Mouse (Mus musculus) midbrain, embryonic 14.5 days (tissue): Measurements from ENCODE around the gene Cfap45. TPM values are rescaled to one million over a fixed set of nuclear protein-coding genes. Genes with fewer than 3 reads are reported as not detected.

ENCODE experiments used
- ATAC-seq: fragments of 200-750 bp; cut with Nextera tagmentation; 2 replicates; pipeline ENCODE4 v1.8.0; 2017; ENCODE audit warnings: moderate number of reproducible peaks, moderate library complexity; ENCODE audit not compliant: low FRiP score, low TSS enrichment
- DNase-seq: peaks from one replicate; pipeline ENCODE4 v3.0.0-alpha.2; 2015
- H3K27ac ChIP-seq: fragments of 300-500 bp; sonication (generic); replicated peaks from 2 replicates; pipeline ENCODE4 v1.5.1; 2014; ENCODE audit warnings: mild to moderate bottlenecking, low read depth, low read length, moderate library complexity
- H3K27me3 ChIP-seq: fragments of 300-500 bp; sonication (generic); 2 replicates; pipeline ENCODE4 v1.6.1; 2014; ENCODE audit warnings: low read length, control low read depth, mixed read lengths; ENCODE audit not compliant: control insufficient read depth, insufficient read depth
- H3K36me3 ChIP-seq: fragments of 300-500 bp; sonication (generic); 2 replicates; pipeline ENCODE4 v1.6.1; 2014; ENCODE audit warnings: low read length, control low read depth; ENCODE audit not compliant: control insufficient read depth, insufficient read depth
- H3K4me1 ChIP-seq: fragments of 300-500 bp; sonication (generic); 2 replicates; pipeline ENCODE4 v1.6.1; 2014; ENCODE audit warnings: mild to moderate bottlenecking, antibody characterized with exemption, low read length, control low read depth; ENCODE audit not compliant: control insufficient read depth, insufficient read depth
- H3K4me2 ChIP-seq: fragments of 300-500 bp; sonication (generic); 2 replicates; pipeline ENCODE4 v1.6.1; 2014; ENCODE audit warnings: mild to moderate bottlenecking, low read length, moderate library complexity
- H3K4me3 ChIP-seq: fragments of 300-500 bp; sonication (generic); replicated peaks from 2 replicates; pipeline ENCODE4 v1.5.1; 2014; ENCODE audit warnings: low read depth, low read length
- H3K9ac ChIP-seq: fragments of 300-500 bp; sonication (generic); replicated peaks from 2 replicates; pipeline ENCODE4 v1.6.1; 2014; ENCODE audit warnings: mild to moderate bottlenecking, low read length, moderate library complexity
- H3K9me3 ChIP-seq: fragments of 300-500 bp; sonication (generic); 2 replicates; pipeline ENCODE4 v1.6.1; 2016; ENCODE audit warnings: low read length, control low read depth, mixed read lengths; ENCODE audit not compliant: control insufficient read depth
- WGBS: fragments of 180-500 bp; shearing (Covaris S2); extraction: QIAGEN DNeasy Blood & Tissue Kit; methylation state at CpG from one replicate; pipeline ENCODE4 v1.1.7; 2014; 5-methylcytosine and 5-hydroxymethylcytosine counted together
- polyA plus RNA-seq: library from polyadenylated mRNA; unstranded; fragments of >200 nt; fragmentation: Nextera tagmentation; extraction: Ambion mirVana; gene quantifications from 2 replicates; pipeline ENCODE4 v1.2.1, GENCODE M21; 2014

Gene Cfap45
- polyA plus RNA-seq, 1 experiment from 2014 or later: 1.9 TPM

DNA sequence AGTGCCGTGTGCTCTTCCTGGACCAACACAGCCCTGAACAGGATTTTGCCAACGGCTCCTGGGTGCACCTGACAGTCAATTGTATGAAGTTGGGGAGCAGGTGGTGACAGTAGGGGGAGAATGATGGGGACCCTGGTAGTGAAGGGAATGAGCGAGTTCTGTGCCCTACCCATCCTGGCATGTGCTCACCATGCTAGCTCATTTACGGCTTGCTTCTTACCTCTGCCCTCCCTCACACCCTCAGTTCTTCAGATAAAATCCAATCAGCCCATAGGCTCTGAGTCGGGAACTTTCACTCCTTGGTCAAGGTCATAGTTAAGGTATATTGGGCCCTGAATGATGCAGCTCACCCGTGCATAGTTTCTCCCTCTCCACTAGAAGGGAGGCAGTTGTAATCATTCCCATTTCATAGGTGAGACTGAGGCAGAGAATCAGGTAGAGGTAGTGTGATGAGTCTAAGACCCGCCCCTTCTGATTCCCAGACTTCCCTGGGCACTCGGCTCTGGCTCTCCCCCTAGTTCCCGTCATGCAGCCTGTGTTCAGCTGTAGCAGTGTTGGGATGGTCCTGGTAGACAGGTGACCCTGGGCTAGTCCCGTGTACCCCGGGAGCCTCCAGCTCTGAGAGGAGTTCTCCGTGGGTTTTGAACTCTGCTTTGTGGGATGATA, 30.9 kb upstream of the Cfap45 start:
- ATAC-seq: no peak; the same call in 1 of the 2 replicates
- Histone ChIP-seq H3K27me3 (no peaks in the 10 kb centered on the region), H3K36me3 (peaks cover 52% of the 10 kb centered on the region), H3K4me3 (no peak overlapping the region), H3K4me2 (peak overlapping the region; percentile 42), H3K4me1 (peaks cover 42% of the 10 kb centered on the region), H3K27ac (no peak overlapping the region), H3K9me3 (no peaks in the 10 kb centered on the region), H3K9ac (no peak overlapping the region)
- 57% methylated on average over 12 of the region's 12 CpGs for WGBS
- no peak for DNase-seq

DNA sequence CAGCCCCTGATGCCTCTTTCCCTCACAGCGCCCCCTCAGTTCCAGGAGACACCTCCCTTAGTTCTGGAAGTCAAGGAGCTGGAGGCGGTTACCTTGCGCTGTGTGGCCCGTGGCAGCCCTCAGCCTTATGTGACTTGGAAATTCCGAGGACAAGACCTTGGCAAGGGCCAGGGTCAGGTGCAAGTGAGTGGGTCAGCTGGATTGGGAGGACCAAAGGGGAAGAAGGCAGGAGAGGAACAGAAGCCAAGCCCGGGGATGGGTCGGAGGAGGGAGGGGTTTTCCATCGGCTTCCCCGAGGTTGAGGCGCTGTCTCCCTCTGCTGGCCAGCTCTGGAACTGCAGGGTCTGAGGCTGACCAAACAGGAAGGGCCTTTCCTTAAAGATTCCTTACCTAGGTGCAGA, 30.3 kb upstream of the Cfap45 start:
- peak; percentile 47 for ATAC-seq
- H3K4me3 ChIP-seq: no peak overlapping the region
- H3K4me2 ChIP-seq: peak overlapping the region; percentile 42
- no peak overlapping the region; the same call in 1 of the 2 replicates for H3K9ac ChIP-seq
- H3K9me3 ChIP-seq: no peaks in the 10 kb centered on the region
- H3K4me1 ChIP-seq: peaks cover 37% of the 10 kb centered on the region
- peaks cover 57% of the 10 kb centered on the region for H3K36me3 ChIP-seq
- no peak overlapping the region for H3K27ac ChIP-seq
- WGBS: 12% methylated on average over 10 of the region's 10 CpGs
- DNase-seq: peak; percentile 90
- H3K27me3 ChIP-seq: no peaks in the 10 kb centered on the region

DNA sequence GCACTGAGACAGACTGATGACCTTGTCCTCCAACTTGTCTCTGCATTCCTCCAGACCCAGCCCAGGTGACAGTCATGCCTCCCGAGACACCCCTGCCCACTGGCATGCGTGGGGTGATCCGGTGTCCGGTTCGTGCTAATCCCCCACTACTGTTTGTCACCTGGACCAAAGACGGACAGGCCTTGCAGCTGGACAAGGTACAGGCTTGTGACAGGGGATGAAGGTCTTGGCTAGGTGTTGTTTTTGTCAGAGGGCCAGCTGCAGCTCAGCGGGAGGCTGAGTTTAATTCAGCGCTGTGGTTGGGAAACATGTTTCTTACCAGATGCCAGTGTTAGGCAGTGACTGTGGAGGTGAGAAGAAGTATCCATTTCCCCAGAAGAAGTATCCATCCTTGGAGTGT, 28.6 kb upstream of the Cfap45 start:
- ATAC-seq: no peak
- Histone ChIP-seq H3K4me3 (no peak overlapping the region), H3K9me3 (no peaks in the 10 kb centered on the region), H3K27me3 (no peaks in the 10 kb centered on the region), H3K36me3 (peaks cover 75% of the 10 kb centered on the region), H3K4me2 (no peak overlapping the region), H3K9ac (no peak overlapping the region), H3K27ac (no peak overlapping the region), H3K4me1 (peaks cover 19% of the 10 kb centered on the region)
- DNase-seq: no peak
- 93% methylated on average over 8 of the region's 8 CpGs for WGBS

DNA sequence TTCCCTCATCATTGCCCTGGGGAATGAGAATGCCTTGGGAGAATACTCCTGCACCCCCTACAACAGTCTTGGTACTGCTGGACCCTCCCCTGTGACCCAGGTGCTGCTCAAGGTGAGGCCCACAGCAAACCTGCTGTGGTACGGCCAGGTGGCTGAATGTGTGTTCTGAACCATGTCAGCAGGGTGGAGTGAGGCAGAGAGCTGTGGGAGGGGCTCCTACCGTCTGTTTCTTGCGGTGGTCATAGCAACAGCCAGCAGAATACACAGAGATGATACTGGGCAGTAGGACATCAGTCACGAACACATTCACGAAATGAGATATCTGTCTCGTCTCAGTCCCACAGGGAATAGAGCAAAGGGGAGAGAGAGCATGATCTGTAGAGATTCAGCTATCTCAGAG, 27.1 kb upstream of the Cfap45 start:
- Histone ChIP-seq H3K9me3 (no peaks in the 10 kb centered on the region), H3K27ac (no peak overlapping the region), H3K9ac (no peak overlapping the region), H3K4me1 (peaks cover 7% of the 10 kb centered on the region; the same call in 1 of the 2 replicates), H3K36me3 (peaks cover 83% of the 10 kb centered on the region), H3K4me3 (no peak overlapping the region), H3K4me2 (no peak overlapping the region), H3K27me3 (no peaks in the 10 kb centered on the region)
- ATAC-seq (no peak), DNase-seq (no peak)
- WGBS: 65% methylated on average over 6 of the region's 6 CpGs

DNA sequence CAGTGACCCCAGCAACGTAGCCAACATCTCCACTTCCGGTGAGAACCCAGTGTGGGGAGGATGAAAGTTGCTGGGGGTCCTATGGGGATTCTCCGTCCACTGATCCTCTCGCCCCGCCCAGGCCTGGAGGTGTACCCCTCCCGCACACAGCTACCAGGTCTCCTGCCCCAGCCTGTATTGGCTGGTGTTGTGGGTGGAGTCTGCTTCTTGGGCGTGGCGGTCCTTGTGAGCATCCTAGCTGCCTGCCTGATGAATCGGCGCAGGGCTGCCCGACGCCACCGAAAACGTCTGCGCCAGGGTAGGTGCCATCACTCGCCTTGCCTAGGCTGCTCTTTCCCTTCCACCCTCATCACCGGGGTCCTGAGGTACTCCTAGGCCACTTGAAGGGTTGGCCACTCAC, 24.6 kb upstream of the Cfap45 start:
- ATAC-seq: no peak
- H3K36me3 ChIP-seq: peaks cover 73% of the 10 kb centered on the region

DNA sequence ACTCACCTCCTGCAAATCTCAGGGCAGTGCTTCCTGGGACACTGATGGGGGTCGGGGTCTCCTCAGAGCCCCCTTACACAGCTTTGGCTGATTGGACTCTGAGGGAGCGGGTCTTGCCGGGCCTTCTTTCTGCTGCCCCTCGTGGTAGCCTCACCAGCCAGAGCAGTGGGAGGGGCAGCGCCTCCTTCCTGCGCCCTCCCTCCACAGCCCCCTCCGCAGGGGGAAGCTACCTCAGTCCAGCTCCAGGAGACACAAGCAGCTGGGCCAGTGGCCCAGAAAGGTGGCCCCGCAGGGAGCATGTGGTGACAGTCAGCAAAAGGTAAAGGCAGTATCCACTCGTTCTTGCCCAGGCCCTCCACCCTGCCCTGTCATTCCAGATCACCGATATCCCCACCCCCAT, 23.2 kb upstream of the Cfap45 start:
- H3K27me3 ChIP-seq: peaks cover 35% of the 10 kb centered on the region; the same call in 1 of the 2 replicates

More for the DNA sequence above, 24.6 kb upstream of the Cfap45 start:
- Histone ChIP-seq H3K27me3 (peaks cover 23% of the 10 kb centered on the region; the same call in 1 of the 2 replicates), H3K9me3 (no peaks in the 10 kb centered on the region), H3K4me3 (no peak overlapping the region), H3K27ac (no peak overlapping the region), H3K4me2 (no peak overlapping the region), H3K9ac (no peak overlapping the region), H3K4me1 (peaks cover 11% of the 10 kb centered on the region)
- DNase-seq: no peak
- 88% methylated on average over 17 of the region's 17 CpGs for WGBS

DNA sequence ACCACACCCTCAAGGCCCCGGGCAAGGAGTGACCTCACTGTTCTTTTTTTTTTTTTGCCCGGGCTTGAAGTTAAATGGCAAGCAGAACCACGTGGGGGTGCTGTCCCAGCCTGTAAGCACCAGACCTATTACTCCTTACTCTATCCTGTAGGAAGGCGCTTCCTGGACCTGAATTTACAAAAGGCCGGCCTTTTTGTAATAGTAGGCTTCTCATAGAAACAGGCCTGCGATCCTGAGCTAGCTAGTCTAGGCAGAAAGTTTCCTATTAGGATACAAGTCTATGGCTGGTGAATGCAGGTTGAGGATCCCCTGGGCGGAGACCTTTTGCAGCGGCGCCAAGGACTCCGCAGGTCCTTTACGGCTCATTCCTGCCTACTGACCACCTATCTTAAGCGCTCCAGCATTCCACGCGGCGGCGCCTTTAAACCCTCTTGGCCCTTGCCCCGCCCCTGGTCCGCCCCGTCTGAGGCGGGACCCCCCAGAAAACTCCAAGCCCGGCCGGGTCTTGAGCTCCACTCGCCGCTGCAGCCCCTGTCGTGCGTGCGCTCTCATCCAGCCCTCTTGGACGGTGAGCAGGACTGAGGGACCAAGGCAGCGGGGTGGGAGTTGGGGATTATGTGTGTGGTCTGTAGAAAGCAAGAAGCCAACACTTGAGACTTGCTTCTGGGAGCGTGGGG, 20.7 kb upstream of the Cfap45 start, which contains the start of gene Tagln2:
TSS of gene Tagln2 (plus strand) at position 283 of the 677 bp plus-strand sequence.
- Histone ChIP-seq H3K4me2 (peak within 1 kb of the TSS; percentile 52), H3K9me3 (no peaks in the 10 kb centered on the region), H3K4me1 (peaks cover 37% of the 10 kb centered on the region), H3K27me3 (peaks cover 37% of the 10 kb centered on the region; the same call in 1 of the 2 replicates), H3K36me3 (peaks cover 36% of the 10 kb centered on the region), H3K9ac (peak within 1 kb of the TSS; percentile 17; the same call in 1 of the 2 replicates), H3K4me3 (peak within 1 kb of the TSS; percentile 32), H3K27ac (peak within 1 kb of the TSS; percentile 4; the same call in 1 of the 2 replicates)
- WGBS: 2% methylated on average over 30 of the region's 30 CpGs
- peak; percentile 37 for ATAC-seq
- peak; percentile 70 for DNase-seq

More for the DNA sequence above, 23.2 kb upstream of the Cfap45 start:
- no peak for ATAC-seq
- Histone ChIP-seq H3K4me1 (peaks cover 19% of the 10 kb centered on the region), H3K4me2 (no peak overlapping the region), H3K4me3 (no peak overlapping the region), H3K9me3 (no peaks in the 10 kb centered on the region), H3K9ac (no peak overlapping the region), H3K36me3 (peaks cover 60% of the 10 kb centered on the region), H3K27ac (no peak overlapping the region)
- WGBS: 85% methylated on average over 10 of the region's 10 CpGs
- DNase-seq: no peak

DNA sequence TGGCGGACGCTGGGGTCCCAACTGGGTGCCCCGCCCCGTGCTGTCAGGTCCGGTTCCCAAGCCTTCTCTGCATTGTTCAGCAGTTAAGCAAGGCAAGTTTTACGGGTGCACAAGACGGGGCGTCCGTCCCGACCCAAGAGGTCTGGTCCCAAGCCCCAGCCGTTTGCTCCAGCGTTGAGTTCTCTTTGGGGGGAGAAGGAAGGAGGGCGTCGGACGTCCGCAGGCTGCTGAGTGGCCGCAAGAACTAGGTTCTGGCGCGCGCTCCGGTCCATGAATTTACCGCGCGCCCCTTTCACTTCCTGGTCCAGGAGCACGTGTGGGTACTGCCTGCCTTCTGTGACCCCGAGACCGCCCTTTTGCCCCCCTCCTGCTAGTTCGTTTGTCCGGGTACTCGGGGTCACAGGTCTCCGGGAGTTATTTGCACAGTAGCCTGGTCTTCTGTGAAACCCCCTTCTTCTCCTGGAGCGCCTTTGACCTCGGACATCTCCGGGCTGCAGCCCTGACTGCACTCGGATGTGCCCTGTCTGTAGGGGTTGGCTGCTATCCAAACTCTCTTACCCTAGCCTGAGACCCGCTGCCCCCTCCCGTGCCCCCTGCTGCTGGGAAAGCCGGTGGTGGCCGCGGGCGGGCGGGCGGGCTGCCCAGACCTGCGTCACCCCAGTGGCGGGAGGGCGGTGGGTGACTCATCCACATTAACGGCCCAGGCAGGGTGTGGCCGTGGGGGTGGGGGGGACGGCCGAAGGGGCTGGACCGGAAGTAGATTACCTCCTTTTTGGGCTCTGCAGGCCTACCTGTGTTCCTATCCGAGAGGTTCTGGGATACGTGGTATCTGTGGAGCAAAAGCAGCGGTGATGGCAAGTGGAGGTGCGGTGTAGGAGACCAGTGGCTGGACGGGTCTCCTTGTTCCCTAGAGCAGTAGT, 19.9 kb upstream of the Cfap45 start:
- peak overlapping the region; percentile 52 for H3K4me2 ChIP-seq
- DNase-seq: peak; percentile 51
- H3K36me3 ChIP-seq: peaks cover 28% of the 10 kb centered on the region
- WGBS: 2% methylated on average over 56 of the region's 56 CpGs
- H3K27ac ChIP-seq: peak overlapping the region; percentile 4; the same call in 1 of the 2 replicates
- H3K9ac ChIP-seq: peak overlapping the region; percentile 17; the same call in 1 of the 2 replicates
- H3K27me3 ChIP-seq: peaks cover 37% of the 10 kb centered on the region; the same call in 1 of the 2 replicates
- H3K4me1 ChIP-seq: peaks cover 37% of the 10 kb centered on the region
- no peaks in the 10 kb centered on the region for H3K9me3 ChIP-seq
- H3K4me3 ChIP-seq: peak overlapping the region; percentile 32
- ATAC-seq: peak; percentile 10; the same call in 1 of the 2 replicates
